Mouse (Mus musculus) hindbrain, embryonic 15.5 days (tissue): Measurements from ENCODE around the gene Hist1h4k. TPM values are rescaled to one million over a fixed set of nuclear protein-coding genes. Genes with fewer than 3 reads are reported as not detected.

Experiments
- ATAC-seq: fragments of 200-750 bp; cut with Nextera tagmentation; 2 replicates; pipeline ENCODE4 v1.8.0; 2017; ENCODE audit warnings: low read depth, moderate number of reproducible peaks, moderate TSS enrichment; ENCODE audit not compliant: low FRiP score
- H3K27ac ChIP-seq: fragments of 300-500 bp; sonication (generic); replicated peaks from 2 replicates; pipeline ENCODE4 v1.5.1; 2015; ENCODE audit warnings: mild to moderate bottlenecking, inconsistent platforms
- H3K27me3 ChIP-seq: fragments of 300-500 bp; sonication (generic); 2 replicates; pipeline ENCODE4 v1.6.1; 2015; ENCODE audit warnings: control low read depth, inconsistent platforms
- H3K36me3 ChIP-seq: fragments of 300-500 bp; sonication (generic); 2 replicates; pipeline ENCODE4 v1.6.1; 2015; ENCODE audit warnings: control low read depth, inconsistent platforms
- H3K4me1 ChIP-seq: fragments of 300-500 bp; sonication (generic); replicated peaks from 2 replicates; pipeline ENCODE4 v1.6.1; 2015; ENCODE audit warnings: control low read depth, inconsistent platforms
- H3K4me2 ChIP-seq: fragments of 300-500 bp; sonication (generic); 2 replicates; pipeline ENCODE4 v1.6.1; 2015; ENCODE audit warnings: moderate library complexity, mild to moderate bottlenecking, inconsistent platforms
- H3K4me3 ChIP-seq: fragments of 300-500 bp; sonication (generic); 2 replicates; pipeline ENCODE4 v1.5.1; 2015; ENCODE audit warnings: mild to moderate bottlenecking, inconsistent platforms
- H3K9ac ChIP-seq: fragments of 300-500 bp; sonication (generic); 2 replicates; pipeline ENCODE4 v1.6.1; 2015; ENCODE audit warnings: inconsistent platforms
- H3K9me3 ChIP-seq: fragments of 300-500 bp; sonication (generic); 2 replicates; pipeline ENCODE4 v1.6.1; 2016; ENCODE audit warnings: control low read depth, inconsistent platforms
- WGBS: fragments of 180-500 bp; shearing (Covaris S2); methylation state at CpG from one replicate; pipeline ENCODE4 v1.1.7; 2015; 5-methylcytosine and 5-hydroxymethylcytosine counted together
- microRNA-seq: library from miRNA; unstranded; fragments of <30 nt; microRNA quantifications from one replicate; pipeline ENCODE4, GENCODE M21; 2016
- polyA plus RNA-seq: library from polyadenylated mRNA; unstranded; fragments of >200 nt; fragmentation: Nextera tagmentation; extraction: Ambion mirVana; gene quantifications from 2 replicates; pipeline ENCODE4 v1.2.1, GENCODE M21; 2015

Hist1h4k gene
- polyA plus RNA-seq, 1 experiment from 2014 or later, result 1.5 TPM

GRCm38 (mm10) chr13:21714725-21715124 lies 35.6 kb downstream of the Hist1h4k start:
- Histone ChIP-seq H3K4me2 (peak overlapping the region; percentile 77), H3K9ac (peak overlapping the region; percentile 42; the same call in 1 of the 2 replicates), H3K4me3 (peak overlapping the region; percentile 44), H3K4me1 (peaks cover 36% of the 10 kb centered on the region), H3K27me3 (no peaks in the 10 kb centered on the region), H3K27ac (peak overlapping the region; percentile 92; the same call in 1 of the 2 replicates), H3K9me3 (no peaks in the 10 kb centered on the region), H3K36me3 (no peaks in the 10 kb centered on the region)
- ATAC-seq, result no peak
- under 1% methylated on average over 7 of the region's 7 CpGs for WGBS

- peak overlapping the region; percentile 79 for H3K4me3 ChIP-seq
- no peak overlapping the region for H3K27ac ChIP-seq
- WGBS, result 33% methylated on average over 4 of the region's 4 CpGs
- no peaks in the 10 kb centered on the region for H3K27me3 ChIP-seq
- peaks cover 20% of the 10 kb centered on the region for H3K4me1 ChIP-seq
- peak overlapping the region; percentile 91 for H3K4me2 ChIP-seq
- H3K9ac ChIP-seq, result peak overlapping the region; percentile 51; the same call in 1 of the 2 replicates
- no peak for ATAC-seq
- no peaks in the 10 kb centered on the region for H3K36me3 ChIP-seq
- H3K9me3 ChIP-seq, result no peaks in the 10 kb centered on the region
These were observed 38.6 kb downstream of the Hist1h4k start for GRCm38 (mm10) chr13:21711698-21712097.

DNA sequence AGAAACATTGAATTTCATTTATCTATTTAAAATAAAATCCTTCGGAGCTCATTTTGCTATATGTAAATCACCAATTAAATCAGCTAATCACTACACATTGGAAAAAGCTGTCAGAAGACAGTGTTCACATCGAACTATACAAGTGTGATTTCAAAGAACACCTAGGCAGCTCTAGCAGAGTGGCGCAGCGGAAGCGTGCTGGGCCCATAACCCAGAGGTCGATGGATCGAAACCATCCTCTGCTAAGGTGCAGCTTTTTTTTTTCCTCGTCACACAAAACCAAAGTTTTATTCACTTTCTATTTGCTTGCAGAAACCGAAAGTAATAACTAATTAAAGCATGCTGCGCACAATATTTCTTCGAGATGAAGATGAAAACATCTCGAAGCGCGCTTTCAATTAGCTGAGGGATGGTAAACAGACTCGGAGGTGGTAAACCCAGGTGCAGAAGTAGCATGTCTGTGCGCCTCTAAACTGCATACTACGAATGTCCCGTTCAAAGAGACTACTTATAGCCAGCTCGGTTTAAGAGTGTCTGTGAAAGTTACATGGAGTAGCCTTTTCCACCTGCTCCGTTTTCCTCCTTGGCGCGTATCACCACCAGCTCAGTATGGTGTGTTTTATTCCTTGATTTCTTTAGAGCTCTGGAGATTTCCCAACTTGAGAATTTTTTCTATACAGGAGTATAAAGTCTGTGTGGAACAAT lies 39.3 kb downstream of the Hist1h4k start:
- Histone ChIP-seq H3K4me1 (peaks cover 19% of the 10 kb centered on the region), H3K9me3 (no peaks in the 10 kb centered on the region), H3K27ac (peak overlapping the region; percentile 62), H3K9ac (peak overlapping the region; percentile 51), H3K27me3 (no peaks in the 10 kb centered on the region), H3K4me3 (peak overlapping the region; percentile 79), H3K4me2 (peak overlapping the region; percentile 91), H3K36me3 (no peaks in the 10 kb centered on the region)
- ATAC-seq, result peak; percentile 87
- WGBS, result under 1% methylated on average over 22 of the region's 22 CpGs

GRCm38 (mm10) chr13:21710031-21710711 lies 40.1 kb downstream of the Hist1h4k start:
- peaks cover 14% of the 10 kb centered on the region for H3K4me1 ChIP-seq
- WGBS, result under 1% methylated on average over 32 of the region's 32 CpGs
- H3K27me3 ChIP-seq, result no peaks in the 10 kb centered on the region
- H3K4me3 ChIP-seq, result peak overlapping the region; percentile 79
- H3K36me3 ChIP-seq, result no peaks in the 10 kb centered on the region
- H3K4me2 ChIP-seq, result peak overlapping the region; percentile 91
- peak; percentile 84 for ATAC-seq
- peak overlapping the region; percentile 90 for H3K27ac ChIP-seq
- H3K9ac ChIP-seq, result peak overlapping the region; percentile 68
- no peaks in the 10 kb centered on the region for H3K9me3 ChIP-seq

DNA sequence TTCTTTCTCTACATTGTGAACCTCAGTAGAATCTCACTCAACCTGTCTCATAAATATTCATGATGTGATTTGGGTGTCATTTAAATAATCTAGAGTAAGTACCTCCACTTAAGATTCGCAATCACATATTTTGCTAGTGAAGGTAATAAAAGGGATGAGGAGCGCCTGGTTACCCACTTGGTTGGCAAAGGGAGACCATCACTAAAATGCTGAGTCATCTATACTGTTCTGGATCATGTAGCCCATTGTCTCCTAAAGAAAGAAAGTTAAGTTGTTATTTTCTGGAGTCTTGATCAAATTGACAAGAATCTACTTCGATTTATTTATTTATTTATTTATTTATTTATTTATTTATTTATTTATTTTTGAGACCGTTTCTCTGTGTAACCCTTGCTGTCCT lies 43.6 kb downstream of the Hist1h4k start:
- Histone ChIP-seq H3K27ac (no peak overlapping the region), H3K4me2 (no peak overlapping the region), H3K36me3 (no peaks in the 10 kb centered on the region), H3K9me3 (no peaks in the 10 kb centered on the region), H3K4me1 (peaks cover 8% of the 10 kb centered on the region), H3K4me3 (no peak overlapping the region), H3K27me3 (no peaks in the 10 kb centered on the region), H3K9ac (no peak overlapping the region)
- WGBS, result 75% methylated on average over 4 of the region's 4 CpGs
- ATAC-seq, result no peak

Small RNAs within 50 kb of the gene (microRNA-seq; reads per million reads assigned to microRNA genes)
- gene Gm44346 (not detected), gene Gm44357 (not detected), gene Gm44367 (not detected), gene Gm44454 (not detected)

Other genes starting within 250 kb of the Hist1h4k start
- 8.8 and 11.9 TPM in 2 replicates for gene Gm11273, start 249.1 kb downstream of the Hist1h4k start, polyA plus RNA-seq
- 4.5 and 5.0 TPM in 2 replicates for gene Zkscan8, start 219.4 kb downstream of the Hist1h4k start, polyA plus RNA-seq
- 0.06 and 0.25 TPM in 2 replicates for gene Olfr1366, start 207.7 kb downstream of the Hist1h4k start, polyA plus RNA-seq
- gene Olfr1535, start 190.6 kb downstream of the Hist1h4k start, polyA plus RNA-seq, result 0.04 and 0.08 TPM in 2 replicates
- gene Olfr1364, start 168.7 kb downstream of the Hist1h4k start, polyA plus RNA-seq, result not detected in 2 replicates
- not detected in 2 replicates for gene Olfr1362, start 136.5 kb downstream of the Hist1h4k start, polyA plus RNA-seq
- gene Olfr11, start 108.0 kb downstream of the Hist1h4k start, polyA plus RNA-seq, result 0.04 TPM in 1 of 2 replicates, not detected in the other
- not detected in 2 replicates for gene Olfr1361, start 87.1 kb downstream of the Hist1h4k start, polyA plus RNA-seq
- gene Olfr1360, start 73.1 kb downstream of the Hist1h4k start, polyA plus RNA-seq, result not detected in 2 replicates
- not detected in 2 replicates for gene Olfr1359, start 52.4 kb downstream of the Hist1h4k start, polyA plus RNA-seq
- not detected in 2 replicates for gene Hist1h2bl, start 34.4 kb downstream of the Hist1h4k start, polyA plus RNA-seq
- 6.2 and 7.8 TPM in 2 replicates for gene Hist1h2ai, start 34.1 kb downstream of the Hist1h4k start, polyA plus RNA-seq
- gene Hist1h3h, start 32.8 kb downstream of the Hist1h4k start, polyA plus RNA-seq, result 2.5 and 3.5 TPM in 2 replicates
- 0.51 and 1.7 TPM in 2 replicates for gene Hist1h2bm, start 28.5 kb downstream of the Hist1h4k start, polyA plus RNA-seq
- 0.77 TPM in 1 of 2 replicates, not detected in the other for gene Hist1h4j, start 15.4 kb downstream of the Hist1h4k start, polyA plus RNA-seq
- gene Hist1h2ak, start 3.3 kb upstream of the Hist1h4k start, polyA plus RNA-seq, result 5.3 and 7.9 TPM in 2 replicates
- 1.1 TPM in 1 of 2 replicates, not detected in the other for gene Hist1h2bn, start 3.6 kb upstream of the Hist1h4k start, polyA plus RNA-seq
- 3.5 and 7.4 TPM in 2 replicates for gene Hist1h1b, start 30.1 kb upstream of the Hist1h4k start, polyA plus RNA-seq
- 28.0 and 43.0 TPM in 2 replicates for gene Hist1h3i, start 32.9 kb upstream of the Hist1h4k start, polyA plus RNA-seq
- 1.0 and 1.5 TPM in 2 replicates for gene Hist1h2an, start 36.7 kb upstream of the Hist1h4k start, polyA plus RNA-seq
- 0.44 and 0.58 TPM in 2 replicates for gene Hist1h2bp, start 37.0 kb upstream of the Hist1h4k start, polyA plus RNA-seq
- 4.9 and 7.3 TPM in 2 replicates for gene Hist1h2bq, start 59.7 kb upstream of the Hist1h4k start, polyA plus RNA-seq
- gene Hist1h2ao, start 60.0 kb upstream of the Hist1h4k start, polyA plus RNA-seq, result not detected in 2 replicates
- gene Hist1h4m, start 61.2 kb upstream of the Hist1h4k start, polyA plus RNA-seq, result not detected in 2 replicates
- gene Hist1h4n, start 81.7 kb upstream of the Hist1h4k start, polyA plus RNA-seq, result 4.9 and 7.7 TPM in 2 replicates
- gene Hist1h2ap, start 83.0 kb upstream of the Hist1h4k start, polyA plus RNA-seq, result 669 and 801 TPM in 2 replicates
- gene Hist1h2br, start 83.2 kb upstream of the Hist1h4k start, polyA plus RNA-seq, result 4.7 and 7.1 TPM in 2 replicates
- 11.7 and 12.3 TPM in 2 replicates for gene Zfp184, start 194.6 kb upstream of the Hist1h4k start, polyA plus RNA-seq
- 0.08 TPM in 1 of 2 replicates, not detected in the other for gene Pom121l2, start 230.7 kb upstream of the Hist1h4k start, polyA plus RNA-seq